Mouse (Mus musculus): ENCODE data around the gene Prtn3. TPM values are rescaled to one million over a fixed set of nuclear protein-coding genes. Genes with fewer than 3 reads are reported as not detected.

The Prtn3 gene
- total RNA-seq (2015; ENCODE audit: low replicate concordance) (420 and 449 TPM in 2 replicates), total RNA-seq (2017; ENCODE audit: low replicate concordance) (114 and 118 TPM in 2 replicates)

- ATAC-seq (replicated peaks; ENCODE audit: low FRiP score, poor library complexity, severe bottlenecking) = no peak
Measured at GRCm38 (mm10) chr10:79874290-79874862, at the start of gene Prtn3, which contains the start of gene Plppr3. Prtn3 (plus strand) TSS chr10:79874476. Plppr3 (minus strand) TSS chr10:79874634.

GRCm38 (mm10) chr10:79831583-79831982, 42.7 kb upstream of the Prtn3 start:
- no peak for ATAC-seq (replicated peaks; ENCODE audit: low FRiP score, poor library complexity, severe bottlenecking)

GRCm38 (mm10) chr10:79832026-79832785, 42.1 kb upstream of the Prtn3 start:
- no peak for ATAC-seq (replicated peaks; ENCODE audit: low FRiP score, poor library complexity, severe bottlenecking)

- ATAC-seq (replicated peaks; ENCODE audit: low FRiP score, poor library complexity, severe bottlenecking) = no peak
Measured at GRCm38 (mm10) chr10:79832786-79833181, 41.5 kb upstream of the Prtn3 start.

GRCm38 (mm10) chr10:79834769-79835398, 39.4 kb upstream of the Prtn3 start:
- ATAC-seq (replicated peaks; ENCODE audit: low FRiP score, poor library complexity, severe bottlenecking) = peak; percentile 79

GRCm38 (mm10) chr10:79836918-79837317, 37.4 kb upstream of the Prtn3 start:
- ATAC-seq (replicated peaks; ENCODE audit: low FRiP score, poor library complexity, severe bottlenecking) = no peak

GRCm38 (mm10) chr10:79838151-79838550, 36.1 kb upstream of the Prtn3 start:
- ATAC-seq (replicated peaks; ENCODE audit: low FRiP score, poor library complexity, severe bottlenecking) = no peak

GRCm38 (mm10) chr10:79840091-79840490, 34.2 kb upstream of the Prtn3 start:
- ATAC-seq (replicated peaks; ENCODE audit: low FRiP score, poor library complexity, severe bottlenecking) = no peak

GRCm38 (mm10) chr10:79840644-79841551, 33.4 kb upstream of the Prtn3 start:
- ATAC-seq (replicated peaks; ENCODE audit: low FRiP score, poor library complexity, severe bottlenecking) = peak; percentile 51

GRCm38 (mm10) chr10:79842322-79842721, 32.0 kb upstream of the Prtn3 start:
- ATAC-seq (replicated peaks; ENCODE audit: low FRiP score, poor library complexity, severe bottlenecking) = no peak

- ATAC-seq (replicated peaks; ENCODE audit: low FRiP score, poor library complexity, severe bottlenecking) = no peak
Measured at GRCm38 (mm10) chr10:79843476-79843875, 30.8 kb upstream of the Prtn3 start.

GRCm38 (mm10) chr10:79846553-79846952, 27.7 kb upstream of the Prtn3 start:
- ATAC-seq (replicated peaks; ENCODE audit: low FRiP score, poor library complexity, severe bottlenecking) = no peak

- ATAC-seq (replicated peaks; ENCODE audit: low FRiP score, poor library complexity, severe bottlenecking) = no peak
Measured at GRCm38 (mm10) chr10:79849941-79850628, 24.2 kb upstream of the Prtn3 start.

GRCm38 (mm10) chr10:79851653-79852052, 22.6 kb upstream of the Prtn3 start:
- ATAC-seq (replicated peaks; ENCODE audit: low FRiP score, poor library complexity, severe bottlenecking) = no peak

GRCm38 (mm10) chr10:79852107-79852789, 22.0 kb upstream of the Prtn3 start:
- no peak for ATAC-seq (replicated peaks; ENCODE audit: low FRiP score, poor library complexity, severe bottlenecking)

- no peak for ATAC-seq (replicated peaks; ENCODE audit: low FRiP score, poor library complexity, severe bottlenecking)
Measured at GRCm38 (mm10) chr10:79852827-79853226, 21.4 kb upstream of the Prtn3 start.

GRCm38 (mm10) chr10:79853392-79853791, 20.9 kb upstream of the Prtn3 start:
- 0 out of 2 replicates have a peak, but pooled peaks have one; percentile 14 for ATAC-seq (replicated peaks; ENCODE audit: low FRiP score, poor library complexity, severe bottlenecking)
